Mouse (Mus musculus) bone marrow, adult 2 months (tissue): Measurements from ENCODE around the gene Vps54.

Experiments used
- CTCF ChIP-seq: fragments of 200-500 bp; IDR thresholded peaks from 2 replicates; pipeline ENCODE4 v1.5.1; 2011; ENCODE audit warnings: low read length, control low read depth; ENCODE audit not compliant: control insufficient read depth, insufficient read depth
- POLR2A ChIP-seq: fragments of 200-500 bp; IDR thresholded peaks from 2 replicates; pipeline ENCODE4 v1.6.1; 2011; ENCODE audit warnings: low read depth, mild to moderate bottlenecking, control low read depth, low read length, borderline replicate concordance; ENCODE audit not compliant: control insufficient read depth

DNA sequence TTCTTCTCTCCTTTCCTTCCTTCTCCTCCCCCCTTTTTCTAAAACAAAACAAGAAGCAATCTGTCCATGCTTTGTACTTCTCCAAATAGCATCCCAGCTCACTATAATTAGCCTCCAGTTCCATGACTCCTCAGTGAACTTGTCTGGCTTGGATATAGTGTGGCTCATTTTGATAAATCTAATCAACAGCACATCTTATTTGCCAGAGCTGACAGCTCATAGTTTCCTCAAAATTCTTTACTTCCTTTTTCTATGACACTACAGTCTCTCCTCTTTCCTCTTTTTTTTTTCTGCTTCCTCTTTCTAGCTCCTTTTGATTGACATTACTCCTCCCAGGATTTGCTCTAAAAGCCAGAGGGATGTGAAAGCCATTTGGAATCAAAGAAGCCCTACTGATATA is 14.1 kb upstream of the Vps54 start:
- TF ChIP-seq CTCF (no peak), POLR2A (no peak)
